Mouse (Mus musculus): Measurements from ENCODE around the gene Dnajc4. TPM values are rescaled to one million over a fixed set of nuclear protein-coding genes. Genes with fewer than 3 reads are reported as not detected.

The Dnajc4 gene
- polyA plus RNA-seq, 1 experiment from 2014 or later = 23.1 TPM

- Histone ChIP-seq H3K9me3 (ENCODE audit: control insufficient read depth, low read length) (no peaks in the 10 kb centered on the region), H3K9ac (replicated peaks; ENCODE audit: low read length) (peak overlapping the region; percentile 92), H3K36me3 (ENCODE audit: control insufficient read depth, insufficient read depth, low read length) (peaks cover 9% of the 10 kb centered on the region; the same call in 1 of the 2 replicates), H3K27me3 (ENCODE audit: control insufficient read depth, insufficient read depth, low read length) (peaks cover 21% of the 10 kb centered on the region), H3K27ac (replicated peaks; ENCODE audit: low read depth, low read length) (no peak overlapping the region), H3K4me3 (replicated peaks; ENCODE audit: low read depth, low read length) (peak overlapping the region; percentile 85; the same call in 1 of the 2 replicates), H3K4me2 (ENCODE audit: low read length) (peak overlapping the region; percentile 99), H3K4me1 (ENCODE audit: control insufficient read depth, insufficient read depth, low read length) (peaks cover 28% of the 10 kb centered on the region)
- ATAC-seq (ENCODE audit: low FRiP score, low TSS enrichment) (no peak), DNase-seq (no peak)
- 86% methylated on average over 20 of the region's 20 CpGs for WGBS
Observed at GRCm38 (mm10) chr19:6939106-6940002, 53.0 kb downstream of the Dnajc4 start.

Other genes starting within 250 kb of the Dnajc4 start
- gene Rps6ka4, start 151.9 kb downstream of the Dnajc4 start, polyA plus RNA-seq (2014; fragmentation: Nextera tagmentation; extraction: Ambion mirVana) = 6.0 and 6.8 TPM in 2 replicates
- gene Ccdc88b, start 134.4 kb downstream of the Dnajc4 start, polyA plus RNA-seq (2014; fragmentation: Nextera tagmentation; extraction: Ambion mirVana) = 0.23 and 0.49 TPM in 2 replicates
- 115 and 140 TPM in 2 replicates for gene Trmt112, start 82.9 kb downstream of the Dnajc4 start, polyA plus RNA-seq (2014; fragmentation: Nextera tagmentation; extraction: Ambion mirVana)
- 215 and 328 TPM in 2 replicates for gene Prdx5, start 82.5 kb downstream of the Dnajc4 start, polyA plus RNA-seq (2014; fragmentation: Nextera tagmentation; extraction: Ambion mirVana)
- 6.9 and 13.6 TPM in 2 replicates for gene Esrra, start 70.8 kb downstream of the Dnajc4 start, polyA plus RNA-seq (2014; fragmentation: Nextera tagmentation; extraction: Ambion mirVana)
- gene Catsperz, start 67.2 kb downstream of the Dnajc4 start, polyA plus RNA-seq (2014; fragmentation: Nextera tagmentation; extraction: Ambion mirVana) = 0.53 and 0.78 TPM in 2 replicates
- 1.9 and 3.4 TPM in 2 replicates for gene Kcnk4, start 58.1 kb downstream of the Dnajc4 start, polyA plus RNA-seq (2014; fragmentation: Nextera tagmentation; extraction: Ambion mirVana)
- 77.1 and 79.3 TPM in 2 replicates for gene Bad, start 50.7 kb downstream of the Dnajc4 start, polyA plus RNA-seq (2014; fragmentation: Nextera tagmentation; extraction: Ambion mirVana)
- 56.0 and 60.4 TPM in 2 replicates for gene Gpr137, start 50.1 kb downstream of the Dnajc4 start, polyA plus RNA-seq (2014; fragmentation: Nextera tagmentation; extraction: Ambion mirVana)
- 198 and 257 TPM in 2 replicates for gene Ppp1r14b, start 17.6 kb downstream of the Dnajc4 start, polyA plus RNA-seq (2014; fragmentation: Nextera tagmentation; extraction: Ambion mirVana)
- gene Plcb3, start 16.1 kb downstream of the Dnajc4 start, polyA plus RNA-seq (2014; fragmentation: Nextera tagmentation; extraction: Ambion mirVana) = 6.3 and 8.8 TPM in 2 replicates
- 73.8 and 86.9 TPM in 2 replicates for gene Fkbp2, start 12.1 kb downstream of the Dnajc4 start, polyA plus RNA-seq (2014; fragmentation: Nextera tagmentation; extraction: Ambion mirVana)
- gene Vegfb, start 4.9 kb downstream of the Dnajc4 start, polyA plus RNA-seq (2014; fragmentation: Nextera tagmentation; extraction: Ambion mirVana) = 33.1 and 47.3 TPM in 2 replicates
- 19.4 and 20.2 TPM in 2 replicates for gene Nudt22, start 3.5 kb upstream of the Dnajc4 start, polyA plus RNA-seq (2014; fragmentation: Nextera tagmentation; extraction: Ambion mirVana)
- gene Trpt1, start 3.6 kb upstream of the Dnajc4 start, polyA plus RNA-seq (2014; fragmentation: Nextera tagmentation; extraction: Ambion mirVana) = 18.6 and 20.0 TPM in 2 replicates
- gene Fermt3, start 26.9 kb upstream of the Dnajc4 start, polyA plus RNA-seq (2014; fragmentation: Nextera tagmentation; extraction: Ambion mirVana) = 1.7 and 3.0 TPM in 2 replicates
- 180 and 217 TPM in 2 replicates for gene Stip1, start 47.4 kb upstream of the Dnajc4 start, polyA plus RNA-seq (2014; fragmentation: Nextera tagmentation; extraction: Ambion mirVana)
- 3.4 and 3.9 TPM in 2 replicates for gene Macrod1, start 64.2 kb upstream of the Dnajc4 start, polyA plus RNA-seq (2014; fragmentation: Nextera tagmentation; extraction: Ambion mirVana)
- 7.0 and 10.2 TPM in 2 replicates for gene Flrt1, start 113.2 kb upstream of the Dnajc4 start, polyA plus RNA-seq (2014; fragmentation: Nextera tagmentation; extraction: Ambion mirVana)
- 244 and 263 TPM in 2 replicates for gene Otub1, start 213.7 kb upstream of the Dnajc4 start, polyA plus RNA-seq (2014; fragmentation: Nextera tagmentation; extraction: Ambion mirVana)
- gene Cox8a, start 225.0 kb upstream of the Dnajc4 start, polyA plus RNA-seq (2014; fragmentation: Nextera tagmentation; extraction: Ambion mirVana) = 921 and 1,195 TPM in 2 replicates
- gene Naa40, start 248.6 kb upstream of the Dnajc4 start, polyA plus RNA-seq (2014; fragmentation: Nextera tagmentation; extraction: Ambion mirVana) = 68.6 and 77.8 TPM in 2 replicates

Measured in midbrain, embryonic 14.5 days (tissue).